Mouse (Mus musculus) adrenal gland, adult 2 months (tissue): ENCODE measurements at regions not wholly inside any gene's neighbourhood (a gene's known extent, or its start where the extent isn't known, plus 50 kb on each side); places are given as distances from the start of the nearest gene placed in this dataset.

Experiments used
- DNase-seq: peaks from one replicate; pipeline ENCODE4 v3.0.0; 2021

- no peak for DNase-seq
These were observed 287.9 kb downstream of the Cd109 start for GRCm38 (mm10) chr9:78903211-78903610.

GRCm38 (mm10) chr9:78917336-78917735, 302.0 kb downstream of the Cd109 start:
- no peak for DNase-seq

- no peak for DNase-seq
These were observed 310.7 kb downstream of the Cd109 start for GRCm38 (mm10) chr9:78925977-78926593.

GRCm38 (mm10) chr9:78941648-78942047, 326.3 kb downstream of the Cd109 start:
- no peak for DNase-seq

GRCm38 (mm10) chr9:78964813-78965212, 349.5 kb downstream of the Cd109 start:
- no peak for DNase-seq

- no peak for DNase-seq
These were observed 350.0 kb downstream of the Cd109 start for GRCm38 (mm10) chr9:78965226-78965950.

- DNase-seq: no peak
These were observed 356.4 kb downstream of the Cd109 start for GRCm38 (mm10) chr9:78971731-78972130.

GRCm38 (mm10) chr9:78983734-78984133, 368.4 kb downstream of the Cd109 start:
- DNase-seq: no peak

GRCm38 (mm10) chr9:78985184-78985864, 370.0 kb downstream of the Cd109 start:
- no peak for DNase-seq

- DNase-seq: no peak
These were observed 376.0 kb downstream of the Cd109 start for GRCm38 (mm10) chr9:78991310-78991709.

- no peak for DNase-seq
These were observed 385.7 kb downstream of the Cd109 start for GRCm38 (mm10) chr9:79001081-79001480.

GRCm38 (mm10) chr9:79001930-79002329, 386.6 kb downstream of the Cd109 start:
- DNase-seq: no peak

- DNase-seq: no peak
These were observed 389.1 kb downstream of the Cd109 start for GRCm38 (mm10) chr9:79004296-79004980.

- DNase-seq: no peak
These were observed 406.9 kb downstream of the Cd109 start for GRCm38 (mm10) chr9:79022291-79022690.

- DNase-seq: no peak
These were observed 412.9 kb downstream of the Cd109 start for GRCm38 (mm10) chr9:79028234-79028633.

GRCm38 (mm10) chr9:79029456-79029855, 414.1 kb downstream of the Cd109 start:
- DNase-seq: no peak

GRCm38 (mm10) chr9:79035677-79036076, 420.3 kb downstream of the Cd109 start:
- DNase-seq: no peak

- DNase-seq: no peak
These were observed 421.7 kb downstream of the Cd109 start for GRCm38 (mm10) chr9:79037054-79037453.

GRCm38 (mm10) chr9:79038971-79039370, 423.6 kb downstream of the Cd109 start:
- no peak for DNase-seq

- no peak for DNase-seq
These were observed 429.0 kb downstream of the Cd109 start for GRCm38 (mm10) chr9:79044344-79044743.

- no peak for DNase-seq
These were observed 430.0 kb downstream of the Cd109 start for GRCm38 (mm10) chr9:79045314-79045713.

GRCm38 (mm10) chr9:79071961-79072360, 456.6 kb downstream of the Cd109 start:
- no peak for DNase-seq

GRCm38 (mm10) chr9:79109611-79110010, 494.3 kb downstream of the Cd109 start:
- no peak for DNase-seq
